Mouse (Mus musculus) forebrain, embryonic 13.5 days (tissue): ENCODE results near the gene 2210418O10Rik. TPM values are rescaled to one million over a fixed set of nuclear protein-coding genes. Genes with fewer than 3 reads are reported as not detected.
"Not testable (repeated sequence)": the region's sequence is repeated elsewhere in the genome, so short reads cannot be mapped to it uniquely, and the experiment has no call there.

Experiments used
- ATAC-seq: fragments of 200-750 bp; cut with Nextera tagmentation; 2 replicates; pipeline ENCODE4 v1.8.0; 2017
- H3K27ac ChIP-seq: fragments of 300-500 bp; sonication (generic); 2 replicates; pipeline ENCODE4 v1.5.1; 2015; ENCODE audit warnings: inconsistent platforms, mild to moderate bottlenecking, moderate library complexity
- H3K27me3 ChIP-seq: fragments of 300-500 bp; sonication (generic); 2 replicates; pipeline ENCODE4 v1.6.1; 2015; ENCODE audit warnings: mild to moderate bottlenecking, inconsistent platforms
- H3K36me3 ChIP-seq: fragments of 300-500 bp; sonication (generic); 2 replicates; pipeline ENCODE4 v1.6.1; 2015; ENCODE audit warnings: mild to moderate bottlenecking, inconsistent platforms; ENCODE audit not compliant: poor library complexity, severe bottlenecking
- H3K4me1 ChIP-seq: fragments of 300-500 bp; sonication (generic); 2 replicates; pipeline ENCODE4 v1.6.1; 2015; ENCODE audit warnings: inconsistent platforms
- H3K4me2 ChIP-seq: fragments of 300-500 bp; sonication (generic); 2 replicates; pipeline ENCODE4 v1.6.1; 2015; ENCODE audit warnings: inconsistent platforms, mild to moderate bottlenecking, moderate library complexity
- H3K4me3 ChIP-seq: fragments of 300-500 bp; sonication (generic); 2 replicates; pipeline ENCODE4 v1.5.1; 2015; ENCODE audit warnings: mild to moderate bottlenecking, inconsistent platforms
- H3K9ac ChIP-seq: fragments of 300-500 bp; sonication (generic); 2 replicates; pipeline ENCODE4 v1.6.1; 2015; ENCODE audit warnings: mild to moderate bottlenecking, inconsistent platforms
- H3K9me3 ChIP-seq: fragments of 300-500 bp; sonication (generic); replicated peaks from 2 replicates; pipeline ENCODE4 v1.6.1; 2016; ENCODE audit warnings: inconsistent platforms
- WGBS: fragments of 180-500 bp; shearing (Covaris S2); methylation state at CpG from one replicate; pipeline ENCODE4 v1.1.7; 2015; 5-methylcytosine and 5-hydroxymethylcytosine counted together
- polyA plus RNA-seq: library from polyadenylated mRNA; unstranded; fragments of >200 nt; fragmentation: Nextera tagmentation; extraction: Ambion mirVana; gene quantifications from 2 replicates; pipeline ENCODE4 v1.2.1, GENCODE M21; 2015

The 2210418O10Rik gene
- polyA plus RNA-seq = 5.4 and 8.9 TPM in 2 replicates

GRCm38 (mm10) chr2:176226269-176226668, at the start of gene 2210418O10Rik:
TSS of gene 2210418O10Rik (plus strand) at chr2:176226569.
- ATAC-seq, H3K9ac ChIP-seq, H3K4me3 ChIP-seq, H3K9me3 ChIP-seq, H3K4me1 ChIP-seq, H3K4me2 ChIP-seq, H3K27me3 ChIP-seq, H3K36me3 ChIP-seq, H3K27ac ChIP-seq: not testable (repeated sequence)
- no CpG with 5 or more reads among the region's 2 CpGs for WGBS

DNA sequence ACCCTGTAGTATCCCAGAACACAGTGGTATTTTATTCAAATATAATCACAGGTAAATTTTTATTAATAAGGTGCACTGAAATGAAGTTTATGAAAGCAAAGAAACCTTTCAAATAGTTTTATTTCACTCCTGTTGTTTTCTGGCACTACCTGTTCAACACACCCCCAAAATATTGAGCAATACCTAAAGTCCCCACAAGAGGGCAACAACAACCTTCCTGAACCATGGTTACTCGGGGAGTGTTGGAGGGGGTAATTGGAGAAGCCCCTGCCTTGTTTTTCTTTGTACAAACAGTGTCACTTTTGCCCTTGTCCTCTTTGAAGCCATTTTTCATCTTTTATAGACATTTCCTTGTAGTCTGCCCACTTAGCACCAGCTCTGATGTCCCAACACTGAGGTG, 22.1 kb downstream of the 2210418O10Rik start:
- not testable (repeated sequence) for H3K4me1 ChIP-seq, H3K4me3 ChIP-seq, H3K27ac ChIP-seq, H3K36me3 ChIP-seq, H3K27me3 ChIP-seq, H3K9me3 ChIP-seq, ATAC-seq, H3K4me2 ChIP-seq, H3K9ac ChIP-seq
- WGBS = no CpG with 5 or more reads among the region's 1 CpGs

Other genes starting within 250 kb of the 2210418O10Rik start
- gene Gm2004, start 76.7 kb upstream of the 2210418O10Rik start, polyA plus RNA-seq = 0.71 and 1.5 TPM in 2 replicates
- gene Gm11009, start 92.9 kb downstream of the 2210418O10Rik start, polyA plus RNA-seq = not detected in 2 replicates
- 10.6 and 12.8 TPM in 2 replicates for gene Gm14435, start 197.0 kb downstream of the 2210418O10Rik start, polyA plus RNA-seq